Mouse (Mus musculus): ENCODE measurements at regions not wholly inside any gene's neighbourhood (a gene's known extent, or its start where the extent isn't known, plus 50 kb on each side); places are given as distances from the start of the nearest gene placed in this dataset.

DNA sequence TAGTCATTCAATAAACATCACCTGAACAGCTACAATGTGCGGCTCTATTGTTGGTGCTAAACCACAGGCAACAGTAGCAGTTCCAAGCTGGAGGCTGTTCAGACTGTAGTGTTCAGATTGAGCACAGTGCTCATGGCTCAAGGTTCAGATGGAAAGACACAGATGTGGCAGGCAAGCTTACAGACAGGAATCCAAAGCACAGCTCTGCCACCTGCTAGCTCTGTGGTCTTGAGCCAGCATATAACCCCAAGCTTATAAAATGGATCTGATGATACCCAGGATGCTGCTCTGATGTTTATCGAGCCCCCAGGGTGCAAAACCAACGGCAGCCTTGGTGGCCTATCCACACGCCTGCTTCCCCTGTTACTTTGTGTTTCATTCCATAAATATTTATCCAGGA, 53.2 kb upstream of the Arntl start:
- no peak for DNase-seq (ENCODE audit: extremely low read depth, low read depth)

DNA sequence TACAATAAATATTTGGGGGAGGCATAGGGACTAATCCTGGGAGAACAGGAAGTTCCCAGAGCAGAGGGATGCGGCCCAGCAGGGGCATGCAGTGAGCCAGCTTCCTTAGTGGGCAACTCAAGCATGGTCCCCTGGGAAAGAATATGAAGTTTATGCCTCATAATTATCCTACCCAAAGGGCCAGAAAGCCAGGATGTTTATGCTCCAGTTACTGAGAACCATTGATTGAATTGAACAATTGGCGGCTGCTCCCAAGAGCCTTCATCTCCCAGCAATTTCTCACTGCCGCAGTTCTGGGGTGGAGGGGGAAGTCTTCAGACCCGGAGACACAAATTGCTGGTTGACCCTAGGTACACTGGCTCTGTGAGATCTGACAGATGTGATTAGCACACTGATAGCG, 50.9 kb upstream of the Arntl start:
- no peak for DNase-seq (ENCODE audit: extremely low read depth, low read depth)

DNA sequence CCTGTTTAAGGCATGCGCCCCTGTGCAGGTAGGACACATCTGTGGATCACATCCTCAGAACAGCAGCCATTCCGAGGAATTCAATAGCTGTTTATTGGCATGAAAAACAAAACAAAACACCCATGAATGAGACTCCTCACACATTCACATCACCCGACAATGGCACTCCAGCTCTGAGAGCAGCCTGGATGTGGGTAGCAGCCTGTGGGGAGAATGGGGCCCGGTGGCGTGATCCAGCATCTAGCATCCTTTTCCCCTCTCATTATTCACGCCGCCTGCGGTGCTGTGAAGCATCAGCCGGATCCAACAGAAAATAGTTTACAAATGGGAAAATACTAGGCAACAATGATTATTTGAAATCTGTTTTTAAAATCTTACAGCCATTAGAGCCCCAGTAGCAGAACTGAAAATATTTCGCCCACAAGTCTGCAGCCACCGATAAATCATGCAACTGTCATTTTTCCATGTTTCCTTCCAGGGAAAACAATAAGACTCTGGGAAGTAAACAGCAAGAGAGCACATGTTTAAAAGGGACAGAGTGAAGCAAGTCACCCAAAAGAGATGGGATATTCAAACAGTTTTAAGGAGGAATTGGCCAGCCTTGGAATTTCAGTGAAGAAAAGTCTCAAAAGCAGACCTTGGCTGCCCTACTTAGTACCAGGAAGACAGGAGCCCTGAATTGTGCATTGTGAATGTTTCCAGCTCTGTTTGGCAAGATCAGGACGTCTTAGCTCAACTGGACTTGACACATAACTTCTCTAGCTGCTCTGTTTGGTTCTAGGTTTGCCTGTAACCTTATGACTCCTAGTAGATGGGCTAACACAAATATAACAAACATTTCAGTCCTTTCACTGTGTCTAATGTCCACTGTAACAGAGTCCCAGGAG, 50.2 kb upstream of the Arntl start:
- DNase-seq (ENCODE audit: extremely low read depth, low read depth) = no peak
